Mouse (Mus musculus) megakaryocyte, embryonic 14.5 days (primary cell): Measurements from ENCODE around the gene Piezo1.

ENCODE experiments used
- FLI1 ChIP-seq: IDR thresholded peaks from 2 replicates; pipeline ENCODE4 v1.6.1; 2012; ENCODE audit warnings: low read length, inconsistent platforms, mixed read lengths
- GATA1 ChIP-seq: IDR thresholded peaks from 3 replicates; pipeline ENCODE4 v1.6.1; 2012; ENCODE audit warnings: mixed read lengths, low read length, inconsistent platforms, borderline replicate concordance

DNA sequence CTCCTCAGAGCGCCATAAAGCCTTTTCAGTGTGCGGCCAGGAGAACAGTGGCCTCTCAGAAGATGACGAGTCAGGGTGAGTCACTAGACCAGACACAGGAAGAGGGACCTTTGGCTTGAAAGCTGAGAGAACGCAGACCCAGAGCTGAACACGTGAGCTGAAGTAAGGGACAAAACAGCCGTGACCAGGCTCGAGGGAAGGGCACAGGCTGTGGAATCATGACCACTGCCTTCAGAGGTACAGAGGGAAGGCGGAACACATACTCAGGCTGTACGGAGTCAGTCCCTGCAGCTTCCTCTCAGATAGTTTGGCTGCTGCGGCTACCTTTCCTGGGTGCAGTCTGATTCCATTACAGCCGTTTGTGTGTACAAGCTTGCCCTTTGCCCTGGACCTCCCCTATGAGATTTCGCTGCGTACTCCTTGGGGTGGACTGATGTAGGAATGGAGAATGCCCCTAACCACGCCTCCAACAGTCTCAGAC, 34.3 kb upstream of the Piezo1 start:
- TF ChIP-seq GATA1, result no peak
- TF ChIP-seq FLI1, result no peak
